Mouse (Mus musculus) intestine, embryonic 16.5 days (tissue): ENCODE data around the gene Edf1. TPM values are rescaled to one million over a fixed set of nuclear protein-coding genes. Genes with fewer than 3 reads are reported as not detected.
A peak's percentile ranks its signal among the peaks of the same experiment; 100 is the strongest.

Experiments
- ATAC-seq: fragments of 200-750 bp; cut with Nextera tagmentation; 2 replicates; pipeline ENCODE4 v1.8.0; 2017; ENCODE audit warnings: moderate TSS enrichment, moderate library complexity
- H3K27ac ChIP-seq: fragments of 300-500 bp; sonication (generic); 2 replicates; pipeline ENCODE4 v1.5.1; 2014; ENCODE audit warnings: mild to moderate bottlenecking, low read length
- H3K27me3 ChIP-seq: fragments of 300-500 bp; sonication (generic); replicated peaks from 2 replicates; pipeline ENCODE4 v1.6.1; 2014; ENCODE audit warnings: low read length, control low read depth, mixed read lengths; ENCODE audit not compliant: control insufficient read depth, insufficient read depth
- H3K36me3 ChIP-seq: fragments of 300-500 bp; sonication (generic); 2 replicates; pipeline ENCODE4 v1.6.1; 2014; ENCODE audit warnings: low read length, control low read depth; ENCODE audit not compliant: control insufficient read depth, insufficient read depth
- H3K4me1 ChIP-seq: fragments of 300-500 bp; sonication (generic); 2 replicates; pipeline ENCODE4 v1.6.1; 2014; ENCODE audit warnings: low read length, control low read depth, mixed read lengths; ENCODE audit not compliant: control insufficient read depth, insufficient read depth
- H3K4me2 ChIP-seq: fragments of 300-500 bp; sonication (generic); 2 replicates; pipeline ENCODE4 v1.6.1; 2014; ENCODE audit warnings: low read depth, low read length, control low read depth
- H3K4me3 ChIP-seq: fragments of 300-500 bp; sonication (generic); 2 replicates; pipeline ENCODE4 v1.5.1; 2014; ENCODE audit warnings: mild to moderate bottlenecking, low read length
- H3K9ac ChIP-seq: fragments of 300-500 bp; sonication (generic); 2 replicates; pipeline ENCODE4 v1.6.1; 2014; ENCODE audit warnings: low read depth, low read length
- H3K9me3 ChIP-seq: fragments of 300-500 bp; sonication (generic); 2 replicates; pipeline ENCODE4 v1.6.1; 2016; ENCODE audit warnings: low read length, control low read depth; ENCODE audit not compliant: control insufficient read depth
- WGBS: fragments of 180-500 bp; shearing (Covaris S2); extraction: QIAGEN DNeasy Blood & Tissue Kit; methylation state at CpG from one replicate; pipeline ENCODE4 v1.1.7; 2014; 5-methylcytosine and 5-hydroxymethylcytosine counted together
- polyA plus RNA-seq: library from polyadenylated mRNA; unstranded; fragments of >200 nt; fragmentation: Nextera tagmentation; extraction: Ambion mirVana; gene quantifications from 2 replicates; pipeline ENCODE4 v1.2.1, GENCODE M21; 2015

The Edf1 gene
- polyA plus RNA-seq, 1 experiment from 2014 or later = 364 TPM

DNA sequence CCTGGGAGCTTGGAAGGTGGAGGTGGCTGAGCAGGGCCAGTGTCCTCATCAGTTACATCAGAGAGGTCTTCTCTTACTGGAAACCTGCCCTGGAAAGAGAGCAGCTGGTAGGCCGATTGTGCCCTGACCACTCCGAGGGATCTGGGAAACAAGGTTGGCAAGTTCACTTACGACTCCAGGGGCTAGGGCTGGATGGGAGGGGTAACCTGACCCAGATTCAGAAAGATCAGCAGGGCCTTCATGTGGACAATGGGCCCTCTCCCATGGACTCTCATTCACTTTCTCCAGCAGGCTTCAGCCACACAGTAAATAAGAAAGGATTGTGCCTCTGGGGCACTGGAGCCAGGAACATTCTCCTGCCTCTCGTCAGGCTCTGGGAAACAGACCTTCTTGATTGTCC, 27.2 kb downstream of the Edf1 start:
- Histone ChIP-seq H3K9ac (no peak overlapping the region), H3K4me3 (no peak overlapping the region), H3K9me3 (no peaks in the 10 kb centered on the region), H3K4me2 (no peak overlapping the region), H3K36me3 (peaks cover 6% of the 10 kb centered on the region; the same call in 1 of the 2 replicates), H3K27ac (no peak overlapping the region), H3K27me3 (peaks cover 8% of the 10 kb centered on the region), H3K4me1 (peaks cover 32% of the 10 kb centered on the region)
- no peak for ATAC-seq
- 80% methylated on average over 4 of the region's 4 CpGs for WGBS

DNA sequence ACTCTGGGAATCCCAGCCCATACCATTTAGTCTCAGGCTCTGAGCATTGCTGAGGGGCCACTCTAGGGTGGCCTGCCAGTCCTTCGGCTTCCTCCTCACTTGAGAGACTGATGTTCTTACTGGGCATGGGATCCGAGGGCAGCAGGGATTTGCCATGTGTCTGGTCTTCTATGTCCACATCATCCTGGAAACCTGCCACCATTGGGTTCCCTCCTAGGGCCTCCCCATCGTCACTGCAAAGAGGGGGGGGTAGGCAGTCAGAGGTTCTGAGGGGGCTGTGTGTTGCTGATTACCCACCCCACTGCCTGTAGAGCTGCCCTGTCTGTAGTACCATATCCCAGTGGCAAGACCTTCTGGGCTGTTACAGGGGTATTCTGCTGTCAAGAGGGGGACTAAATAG, 28.0 kb downstream of the Edf1 start:
- H3K27me3 ChIP-seq = peaks cover under 1% of the 10 kb centered on the region; the same call in 1 of the 2 replicates
- H3K9ac ChIP-seq = no peak overlapping the region
- H3K4me1 ChIP-seq = peaks cover 25% of the 10 kb centered on the region
- no peak overlapping the region for H3K4me3 ChIP-seq
- ATAC-seq = no peak
- no peak overlapping the region for H3K27ac ChIP-seq
- H3K36me3 ChIP-seq = peaks cover 6% of the 10 kb centered on the region; the same call in 1 of the 2 replicates
- H3K4me2 ChIP-seq = no peak overlapping the region
- no peaks in the 10 kb centered on the region for H3K9me3 ChIP-seq
- 87% methylated on average over 3 of the region's 3 CpGs for WGBS

- Histone ChIP-seq H3K36me3 (peaks cover 10% of the 10 kb centered on the region; the same call in 1 of the 2 replicates), H3K4me3 (no peak overlapping the region), H3K27me3 (no peaks in the 10 kb centered on the region), H3K4me2 (no peak overlapping the region), H3K4me1 (peaks cover 10% of the 10 kb centered on the region), H3K9me3 (no peaks in the 10 kb centered on the region), H3K27ac (no peak overlapping the region), H3K9ac (no peak overlapping the region)
- 92% methylated on average over 8 of the region's 8 CpGs for WGBS
- no peak for ATAC-seq
Measured at GRCm38 (mm10) chr2:25587290-25587689, 29.6 kb downstream of the Edf1 start.

- Histone ChIP-seq H3K36me3 (peaks cover 14% of the 10 kb centered on the region; the same call in 1 of the 2 replicates), H3K9ac (no peak overlapping the region)
- 93% methylated on average over 8 of the region's 8 CpGs for WGBS
Measured at GRCm38 (mm10) chr2:25588227-25588907, 30.7 kb downstream of the Edf1 start.

DNA sequence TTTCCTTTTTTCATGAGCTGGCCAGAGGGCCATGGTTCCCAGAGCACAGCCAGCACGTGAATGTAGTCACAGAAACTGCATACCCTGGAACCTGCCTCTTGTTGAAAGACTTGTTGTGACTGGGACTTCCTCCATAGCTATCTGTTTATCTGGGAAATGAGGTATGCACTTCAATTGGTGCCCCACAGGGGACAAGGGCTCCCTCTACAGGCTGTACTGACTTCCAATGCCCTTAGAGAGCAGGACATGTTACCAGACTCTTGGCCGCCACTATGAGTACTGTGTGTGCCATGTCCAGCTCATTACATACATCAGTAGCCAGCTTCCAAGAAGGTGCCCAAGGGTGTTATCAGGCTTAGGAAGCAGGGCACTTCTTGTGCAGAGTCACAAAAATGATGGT, 34.2 kb downstream of the Edf1 start:
- H3K4me1 ChIP-seq = no peaks in the 10 kb centered on the region
- ATAC-seq = peak; percentile 28; the same call in 1 of the 2 replicates
- H3K9me3 ChIP-seq = no peaks in the 10 kb centered on the region
- no peaks in the 10 kb centered on the region for H3K27me3 ChIP-seq
- no peak overlapping the region for H3K4me3 ChIP-seq
- 83% methylated on average over 2 of the region's 2 CpGs for WGBS
- no peak overlapping the region for H3K4me2 ChIP-seq
- H3K9ac ChIP-seq = no peak overlapping the region
- H3K27ac ChIP-seq = no peak overlapping the region
- H3K36me3 ChIP-seq = peaks cover 21% of the 10 kb centered on the region

More at GRCm38 (mm10) chr2:25588227-25588907, 30.7 kb downstream of the Edf1 start:
- Histone ChIP-seq H3K9me3 (no peaks in the 10 kb centered on the region), H3K27ac (no peak overlapping the region), H3K4me2 (no peak overlapping the region), H3K4me1 (no peaks in the 10 kb centered on the region), H3K27me3 (no peaks in the 10 kb centered on the region), H3K4me3 (no peak overlapping the region)
- no peak for ATAC-seq

GRCm38 (mm10) chr2:25596765-25597510, 39.3 kb downstream of the Edf1 start:
- H3K27ac ChIP-seq = no peak overlapping the region
- H3K4me3 ChIP-seq = no peak overlapping the region
- H3K9ac ChIP-seq = no peak overlapping the region
- H3K9me3 ChIP-seq = no peaks in the 10 kb centered on the region
- peaks cover 32% of the 10 kb centered on the region for H3K36me3 ChIP-seq
- H3K27me3 ChIP-seq = no peaks in the 10 kb centered on the region
- 93% methylated on average over 5 of the region's 5 CpGs for WGBS
- no peaks in the 10 kb centered on the region for H3K4me1 ChIP-seq
- H3K4me2 ChIP-seq = no peak overlapping the region
- ATAC-seq = no peak

- no peak overlapping the region for H3K4me3 ChIP-seq
- no peak overlapping the region for H3K27ac ChIP-seq
- H3K9ac ChIP-seq = no peak overlapping the region
- H3K27me3 ChIP-seq = no peaks in the 10 kb centered on the region
- 93% methylated on average over 1 of the region's 1 CpGs for WGBS
- H3K4me1 ChIP-seq = no peaks in the 10 kb centered on the region
- peaks cover 26% of the 10 kb centered on the region for H3K36me3 ChIP-seq
- no peak overlapping the region for H3K4me2 ChIP-seq
- ATAC-seq = no peak
- H3K9me3 ChIP-seq = no peaks in the 10 kb centered on the region
Measured at GRCm38 (mm10) chr2:25598749-25599148, 41.1 kb downstream of the Edf1 start.

DNA sequence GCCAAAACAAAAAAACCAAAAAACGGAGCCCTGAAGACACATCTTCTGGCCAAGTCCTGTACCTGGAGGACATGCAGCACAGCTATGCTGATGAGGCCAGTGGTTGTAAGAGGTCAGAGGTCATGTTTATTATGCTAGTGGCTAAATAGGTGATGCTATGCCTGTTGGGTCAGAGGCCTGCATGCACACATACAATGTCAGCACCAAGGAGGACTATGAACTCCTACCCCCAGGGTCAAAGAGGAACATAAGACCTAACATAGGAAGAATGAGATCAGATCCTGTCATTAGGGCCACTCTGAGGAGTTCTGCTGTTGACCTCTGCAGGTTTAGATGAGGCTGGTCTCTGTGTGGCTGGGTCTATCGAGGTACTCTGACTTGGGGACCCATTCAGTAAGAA, 42.4 kb downstream of the Edf1 start:
- Histone ChIP-seq H3K4me3 (no peak overlapping the region), H3K27me3 (no peaks in the 10 kb centered on the region), H3K9me3 (no peaks in the 10 kb centered on the region), H3K9ac (no peak overlapping the region), H3K36me3 (peaks cover 26% of the 10 kb centered on the region), H3K4me1 (no peaks in the 10 kb centered on the region), H3K4me2 (no peak overlapping the region), H3K27ac (no peak overlapping the region)
- WGBS = 83% methylated on average over 2 of the region's 2 CpGs
- ATAC-seq = no peak

DNA sequence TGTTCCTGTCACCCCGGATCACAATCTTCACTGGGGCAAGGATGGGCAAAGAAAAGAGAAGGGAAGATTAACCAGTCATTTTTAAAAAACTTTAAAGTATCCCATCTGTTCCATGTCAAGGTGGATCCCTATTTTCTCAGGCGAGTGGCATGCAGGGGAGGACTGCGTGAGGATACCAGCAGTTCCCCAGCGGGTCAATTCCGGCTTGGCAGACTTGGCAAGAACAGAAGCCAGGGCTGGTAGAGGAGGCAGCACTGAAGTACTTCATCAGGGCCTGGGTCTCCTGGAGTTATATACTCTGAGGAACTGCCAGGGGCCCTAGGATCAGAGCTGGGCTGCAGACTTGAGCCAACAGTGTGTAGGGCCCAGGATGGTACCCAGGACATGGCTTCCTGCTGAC, 44.9 kb downstream of the Edf1 start:
- H3K9me3 ChIP-seq = no peaks in the 10 kb centered on the region
- H3K27me3 ChIP-seq = no peaks in the 10 kb centered on the region
- 91% methylated on average over 5 of the region's 5 CpGs for WGBS
- H3K4me1 ChIP-seq = peaks cover 11% of the 10 kb centered on the region
- H3K27ac ChIP-seq = no peak overlapping the region
- ATAC-seq = no peak
- no peak overlapping the region for H3K4me2 ChIP-seq
- H3K9ac ChIP-seq = no peak overlapping the region
- H3K36me3 ChIP-seq = peaks cover 13% of the 10 kb centered on the region
- H3K4me3 ChIP-seq = no peak overlapping the region
